Mouse (Mus musculus): ENCODE data around the gene Jmjd4.

Gene Jmjd4

GRCm38 (mm10) chr11:59449741-59450229, at the start of gene Jmjd4:
Gene Jmjd4, plus strand, starts transcription at chr11:59450045.
- DNase-seq (ENCODE audit: low spot score): peak; percentile 94

GRCm38 (mm10) chr11:59400876-59401275, 49.0 kb upstream of the Jmjd4 start:
- peak; percentile 42 for DNase-seq (ENCODE audit: low spot score)

- no peak for DNase-seq (ENCODE audit: low spot score)
Measured at GRCm38 (mm10) chr11:59405761-59406160, 44.1 kb upstream of the Jmjd4 start.

- no peak for DNase-seq (ENCODE audit: low spot score)
Measured at GRCm38 (mm10) chr11:59410851-59411250, 39.0 kb upstream of the Jmjd4 start.

GRCm38 (mm10) chr11:59412058-59412457, 37.8 kb upstream of the Jmjd4 start:
- no peak for DNase-seq (ENCODE audit: low spot score)

- no peak for DNase-seq (ENCODE audit: low spot score)
Measured at GRCm38 (mm10) chr11:59412999-59413863, 36.6 kb upstream of the Jmjd4 start.

GRCm38 (mm10) chr11:59418708-59419107, 31.1 kb upstream of the Jmjd4 start:
- DNase-seq (ENCODE audit: low spot score): no peak

- no peak for DNase-seq (ENCODE audit: low spot score)
Measured at GRCm38 (mm10) chr11:59421436-59421835, 28.4 kb upstream of the Jmjd4 start.

GRCm38 (mm10) chr11:59421967-59422366, 27.9 kb upstream of the Jmjd4 start:
- DNase-seq (ENCODE audit: low spot score): no peak

- no peak for DNase-seq (ENCODE audit: low spot score)
Measured at GRCm38 (mm10) chr11:59423010-59423588, 26.7 kb upstream of the Jmjd4 start.

GRCm38 (mm10) chr11:59425671-59426101, 24.2 kb upstream of the Jmjd4 start:
- DNase-seq (ENCODE audit: low spot score): peak; percentile 3

- no peak for DNase-seq (ENCODE audit: low spot score)
Measured at GRCm38 (mm10) chr11:59428057-59428660, 21.7 kb upstream of the Jmjd4 start.

- no peak for DNase-seq (ENCODE audit: low spot score)
Measured at GRCm38 (mm10) chr11:59429959-59430358, 19.9 kb upstream of the Jmjd4 start.

- no peak for DNase-seq (ENCODE audit: low spot score)
Measured at GRCm38 (mm10) chr11:59432261-59432660, 17.6 kb upstream of the Jmjd4 start.

GRCm38 (mm10) chr11:59437954-59438353, 11.9 kb upstream of the Jmjd4 start:
- DNase-seq (ENCODE audit: low spot score): no peak

- no peak for DNase-seq (ENCODE audit: low spot score)
Measured at GRCm38 (mm10) chr11:59443102-59443501, 6.7 kb upstream of the Jmjd4 start.

- DNase-seq (ENCODE audit: low spot score): no peak
Measured at GRCm38 (mm10) chr11:59450230-59450771, 456 bp downstream of the Jmjd4 start.

- DNase-seq (ENCODE audit: low spot score): no peak
Measured at GRCm38 (mm10) chr11:59451086-59451485, 1.2 kb downstream of the Jmjd4 start, which contains the start of gene Snap47. Gene Snap47, minus strand, starts transcription at chr11:59451186.

- no peak for DNase-seq (ENCODE audit: low spot score)
Measured at GRCm38 (mm10) chr11:59456346-59456745, 6.5 kb downstream of the Jmjd4 start.

- no peak for DNase-seq (ENCODE audit: low spot score)
Measured at GRCm38 (mm10) chr11:59456891-59457290, 7.0 kb downstream of the Jmjd4 start.

- no peak for DNase-seq (ENCODE audit: low spot score)
Measured at GRCm38 (mm10) chr11:59458973-59459372, 9.1 kb downstream of the Jmjd4 start.

GRCm38 (mm10) chr11:59460459-59460858, 10.6 kb downstream of the Jmjd4 start:
- DNase-seq (ENCODE audit: low spot score): no peak
